Mouse (Mus musculus): ENCODE measurements around the gene Tns1. TPM values are rescaled to one million over a fixed set of nuclear protein-coding genes. Genes with fewer than 3 reads are reported as not detected.

The Tns1 gene
- total RNA-seq, 2 experiments from 2014 or later: 2.9 to 4.9 TPM

DNA sequence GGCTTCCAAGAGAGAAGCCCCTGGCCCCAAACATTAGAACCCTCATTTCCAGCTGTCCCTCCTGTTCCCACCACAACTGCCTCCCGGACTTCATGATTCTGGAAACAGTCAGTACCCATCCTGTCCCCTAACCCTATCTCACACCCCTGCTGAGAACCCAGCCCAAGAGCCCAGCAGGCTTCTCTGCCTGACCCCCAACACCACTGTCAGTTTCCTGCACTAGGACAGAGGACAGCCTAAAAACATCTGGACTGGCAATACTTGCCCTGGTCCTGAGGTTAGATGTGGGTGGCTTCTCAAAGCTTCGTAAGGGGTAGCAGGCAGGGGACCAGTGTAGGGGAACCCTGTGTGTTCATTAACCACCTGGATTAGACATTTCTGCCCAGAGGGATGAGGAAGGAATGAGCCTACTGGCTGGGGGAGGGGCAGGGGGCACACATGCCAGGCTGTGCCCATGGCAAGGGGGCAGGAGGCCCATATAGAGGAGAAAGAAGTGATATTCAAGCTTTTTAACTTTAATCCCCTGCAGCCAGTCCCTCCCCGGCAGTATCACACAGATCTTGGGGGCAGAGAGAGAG is 88.2 kb downstream of the Tns1 start:
- no peak for ATAC-seq (ENCODE audit: poor library complexity, severe bottlenecking)

DNA sequence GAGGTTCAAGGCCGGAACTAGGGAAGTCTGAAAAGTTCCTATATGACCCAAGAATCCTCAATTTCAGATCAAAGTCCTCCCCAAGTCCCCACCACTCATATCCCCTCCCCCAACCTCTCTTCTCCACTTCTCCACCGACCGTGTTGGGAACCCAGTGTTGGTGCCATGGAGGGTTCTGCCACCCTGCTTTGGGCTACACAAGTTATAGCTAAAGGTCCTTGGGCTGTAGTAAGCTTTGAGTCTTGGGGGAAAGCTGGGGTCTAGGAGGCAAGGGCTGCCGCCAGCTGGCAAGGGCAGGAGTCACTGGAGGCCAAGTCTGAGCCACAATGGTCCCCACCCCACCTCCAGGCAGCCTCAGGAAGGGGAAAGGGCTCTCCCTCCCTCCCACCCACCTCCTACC is 88.8 kb downstream of the Tns1 start:
- ATAC-seq (ENCODE audit: poor library complexity, severe bottlenecking): no peak

DNA sequence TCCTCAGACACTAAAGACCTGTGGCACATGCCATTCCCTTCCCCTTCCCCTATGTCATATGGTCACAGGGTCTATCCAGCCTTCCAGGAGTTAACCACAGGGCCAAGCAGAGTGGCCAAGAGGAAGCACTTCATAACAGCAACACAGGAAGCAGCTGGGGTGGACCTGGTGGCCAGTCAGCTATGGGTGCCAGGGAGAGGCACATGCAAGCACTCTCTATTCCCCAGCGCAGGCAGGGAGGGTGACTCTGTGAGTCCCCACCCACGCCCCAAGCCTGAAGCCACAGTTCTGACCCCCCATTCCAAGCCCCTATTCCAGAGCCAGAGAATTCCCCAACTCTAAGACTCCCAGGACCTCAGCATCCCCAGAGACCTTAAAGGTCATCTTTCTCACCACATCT is 89.5 kb downstream of the Tns1 start:
- peak; percentile 66 for ATAC-seq (ENCODE audit: poor library complexity, severe bottlenecking)

DNA sequence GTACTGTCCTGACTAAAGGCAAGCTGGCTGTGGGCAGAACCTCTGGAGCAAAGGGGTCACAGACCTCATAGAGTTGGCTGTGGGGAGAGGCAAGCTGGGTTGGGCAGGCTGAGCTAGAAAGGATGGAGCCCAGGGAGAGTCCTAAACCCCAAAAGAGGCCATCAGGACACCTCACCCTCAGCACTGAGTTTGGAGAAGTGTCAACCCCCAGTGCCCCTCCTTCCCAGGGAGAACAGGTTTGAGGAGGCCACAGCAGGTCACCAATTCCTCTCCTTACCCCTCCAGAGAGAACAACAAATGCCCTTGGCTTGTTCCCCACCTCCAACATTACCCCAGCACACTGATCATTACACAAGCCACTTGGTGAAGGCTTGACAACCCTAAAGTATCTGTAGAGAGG is 90.0 kb downstream of the Tns1 start:
- no peak for ATAC-seq (ENCODE audit: poor library complexity, severe bottlenecking)

DNA sequence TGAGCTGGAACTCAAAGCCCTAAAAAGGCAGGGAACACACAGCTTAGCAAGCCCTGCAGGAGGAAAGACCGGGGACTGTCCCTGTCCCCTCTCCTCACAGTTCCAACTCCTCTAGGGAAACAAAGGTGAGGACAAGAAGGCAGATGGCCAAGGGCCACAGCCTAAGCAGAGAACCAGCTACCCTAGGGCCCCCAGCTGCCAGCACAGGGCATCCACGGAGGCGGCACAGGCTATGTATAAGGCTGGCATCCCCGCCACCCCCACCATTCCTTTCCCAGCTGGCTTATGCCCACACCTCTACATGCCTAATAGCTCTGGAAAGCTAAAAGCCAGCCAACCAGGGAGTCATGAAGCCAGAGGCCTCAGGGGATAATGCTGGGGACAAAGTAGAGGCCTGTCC is 90.8 kb downstream of the Tns1 start:
- no peak for ATAC-seq (ENCODE audit: poor library complexity, severe bottlenecking)

DNA sequence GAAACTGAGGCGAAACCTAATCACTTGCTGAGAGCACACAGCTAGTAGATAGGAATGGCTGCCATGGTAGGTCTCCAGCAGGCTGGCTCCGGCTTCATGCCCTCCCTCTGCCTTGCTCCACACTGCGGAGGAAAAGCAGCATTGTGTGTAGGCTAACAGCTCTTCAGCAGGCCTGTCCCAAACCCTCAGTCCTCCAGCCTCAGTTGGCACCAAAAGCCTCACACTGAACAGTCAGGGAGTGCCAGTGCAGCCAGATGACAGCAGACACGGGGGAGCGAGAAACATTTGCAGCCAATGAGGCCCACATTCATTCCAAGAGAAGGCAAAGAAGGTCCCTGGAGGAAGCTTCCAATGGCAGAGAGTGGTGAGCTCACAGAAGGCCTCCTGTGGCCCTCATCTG is 91.3 kb downstream of the Tns1 start:
- no peak for ATAC-seq (ENCODE audit: poor library complexity, severe bottlenecking)

DNA sequence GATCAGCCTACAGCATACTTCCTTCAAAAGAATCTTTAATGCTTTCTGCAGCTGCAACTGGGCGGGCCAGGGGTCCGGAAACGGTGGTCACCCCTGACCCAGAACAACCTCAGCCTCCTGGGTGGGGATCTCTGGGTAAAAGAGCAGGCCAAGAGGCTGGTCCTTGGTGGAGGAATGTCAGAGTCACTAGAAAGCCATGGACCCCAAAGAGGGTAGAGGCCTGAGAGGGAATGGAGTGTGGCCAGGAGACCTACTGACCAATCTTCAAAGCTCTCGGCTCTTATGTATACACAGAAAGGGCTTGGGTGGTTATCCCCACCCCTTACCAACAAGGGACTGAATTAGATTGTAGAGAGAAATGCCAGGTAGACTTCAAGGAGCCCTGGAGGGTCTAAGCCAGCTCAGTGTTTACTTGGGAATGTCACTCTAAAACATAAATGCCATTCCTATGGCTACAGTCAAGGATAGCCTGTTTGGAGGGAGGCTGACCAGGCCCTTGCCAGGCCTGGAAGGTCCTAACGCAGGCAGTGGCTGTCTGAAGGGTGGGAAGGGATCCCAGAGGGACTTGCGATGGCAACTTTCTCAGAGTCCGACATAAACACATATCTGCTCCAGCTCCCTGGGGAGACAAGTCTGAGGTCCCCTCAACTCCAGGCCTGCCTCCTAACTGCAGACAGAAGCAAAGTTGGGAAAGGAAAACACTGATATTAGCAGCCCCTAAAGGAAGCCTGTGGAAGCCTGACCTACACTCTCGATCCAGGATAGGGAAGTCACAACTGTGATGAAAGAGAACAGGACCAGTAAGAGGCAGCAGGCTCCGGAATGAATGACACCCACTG is 92.3 kb downstream of the Tns1 start:
- ATAC-seq (ENCODE audit: poor library complexity, severe bottlenecking): no peak

DNA sequence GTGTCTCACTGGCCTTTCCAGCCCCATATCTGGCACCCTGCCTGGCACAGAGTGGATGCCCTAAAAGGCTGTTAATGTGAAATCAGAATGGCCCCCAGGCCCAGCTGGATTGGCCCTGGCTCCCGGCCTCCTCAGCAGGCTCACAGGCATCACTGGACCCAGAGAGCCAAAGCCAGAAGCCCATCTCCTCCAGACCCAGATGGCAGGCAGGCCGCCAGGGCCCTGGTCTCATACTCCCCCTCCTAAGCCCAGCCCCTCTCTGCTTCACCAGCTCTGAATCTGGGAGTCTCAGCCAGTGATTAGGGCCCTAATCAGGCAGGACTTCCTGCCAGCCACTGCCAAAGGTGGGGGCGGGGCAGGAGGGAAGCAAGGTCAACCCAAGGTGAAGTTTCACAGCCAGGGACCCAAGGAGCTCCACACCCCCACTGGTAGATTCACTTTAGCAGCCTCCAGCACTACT is 93.3 kb downstream of the Tns1 start:
- ATAC-seq (ENCODE audit: poor library complexity, severe bottlenecking): no peak

DNA sequence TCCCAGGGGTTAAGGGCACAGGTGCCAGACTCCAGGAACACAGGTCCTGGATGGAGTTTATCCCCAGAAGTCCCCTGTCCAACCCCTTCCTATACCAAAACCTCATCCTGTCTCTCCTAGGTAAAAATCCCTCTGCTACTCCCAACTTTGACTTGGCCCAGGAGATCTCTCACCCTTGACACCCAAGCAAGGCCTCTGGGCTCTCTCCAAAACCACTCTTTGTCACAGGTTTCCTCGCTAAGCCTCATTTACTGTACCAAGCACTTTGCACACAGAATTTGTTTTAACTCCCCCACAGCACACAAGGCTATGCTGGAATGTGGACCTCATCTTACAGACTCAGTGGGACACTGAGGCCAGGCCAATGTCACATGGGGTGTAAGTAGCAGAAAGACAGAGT is 94.0 kb downstream of the Tns1 start:
- no peak for ATAC-seq (ENCODE audit: poor library complexity, severe bottlenecking)

DNA sequence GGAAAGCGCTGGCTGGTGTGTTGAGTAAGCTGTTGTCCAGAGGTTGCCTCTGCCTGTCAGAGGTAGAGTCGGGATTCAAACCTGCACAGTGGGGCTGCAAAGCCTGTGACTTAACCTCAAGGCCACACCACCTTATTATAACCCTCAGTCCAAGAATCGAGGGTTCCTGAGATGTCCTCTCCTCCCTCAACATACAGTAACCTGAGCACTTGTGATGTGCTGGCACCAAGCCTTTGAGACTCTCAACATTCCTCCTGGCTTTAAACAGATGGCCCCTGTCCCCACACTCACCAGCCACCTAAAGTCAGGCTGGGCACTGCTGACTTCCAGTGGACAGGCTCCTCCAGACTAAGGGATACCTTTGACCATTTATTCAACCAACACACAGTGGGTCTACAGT is 94.6 kb downstream of the Tns1 start:
- no peak for ATAC-seq (ENCODE audit: poor library complexity, severe bottlenecking)

DNA sequence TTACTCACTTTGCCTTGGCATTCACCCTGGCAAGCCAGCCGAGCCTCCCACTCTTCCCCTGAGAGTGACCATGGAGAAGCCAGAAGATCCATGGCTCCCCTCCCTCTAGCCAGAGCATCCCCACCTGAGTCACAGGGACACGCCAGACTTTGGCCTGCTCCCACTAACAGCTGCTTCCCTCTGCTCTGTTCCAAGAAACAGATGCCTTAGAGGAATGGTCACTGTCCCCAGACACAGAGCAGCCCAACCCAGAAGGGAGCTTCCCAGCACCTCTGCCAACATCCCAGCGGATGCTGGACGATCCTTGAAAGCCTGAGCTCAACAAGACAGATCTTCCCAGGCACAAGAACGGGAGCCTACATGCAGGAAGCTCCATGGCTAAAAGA is 95.4 kb downstream of the Tns1 start:
- no peak for ATAC-seq (ENCODE audit: poor library complexity, severe bottlenecking)

DNA sequence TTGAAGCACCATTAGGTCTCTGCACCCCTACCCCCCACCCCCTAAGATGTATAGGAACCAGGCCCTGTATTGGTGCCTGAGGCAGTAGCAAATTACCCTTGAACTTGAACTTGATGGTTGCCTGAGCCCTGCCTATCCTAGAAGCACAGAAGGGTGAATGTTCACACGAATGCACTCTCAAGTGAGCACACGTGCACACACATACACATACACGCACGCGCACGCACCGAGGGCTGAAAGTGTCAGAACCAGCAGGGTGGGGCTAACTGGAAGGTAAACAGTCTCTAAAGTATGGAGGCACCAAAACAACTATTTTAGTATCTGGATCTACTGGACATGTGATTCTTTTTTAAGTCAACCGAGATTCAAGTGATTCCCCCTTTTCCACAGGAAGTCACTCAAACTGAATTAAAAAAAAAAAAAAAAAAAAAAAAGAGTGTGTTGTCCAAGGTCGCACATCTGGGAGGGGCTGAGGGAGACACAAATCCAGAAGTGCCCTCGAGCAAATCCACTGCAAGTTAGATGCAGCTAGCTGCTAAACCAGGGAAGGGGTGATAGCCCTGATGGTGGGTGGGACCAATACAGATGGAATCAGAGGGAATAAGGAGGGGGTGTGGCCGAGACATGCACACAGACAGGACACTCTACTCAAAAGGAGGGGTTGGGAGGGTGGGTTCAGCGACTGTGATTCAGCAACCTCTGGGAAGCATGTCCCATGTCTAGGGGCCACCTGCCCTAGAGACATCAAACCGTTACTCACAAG is 96.0 kb downstream of the Tns1 start:
- no peak for ATAC-seq (ENCODE audit: poor library complexity, severe bottlenecking)

DNA sequence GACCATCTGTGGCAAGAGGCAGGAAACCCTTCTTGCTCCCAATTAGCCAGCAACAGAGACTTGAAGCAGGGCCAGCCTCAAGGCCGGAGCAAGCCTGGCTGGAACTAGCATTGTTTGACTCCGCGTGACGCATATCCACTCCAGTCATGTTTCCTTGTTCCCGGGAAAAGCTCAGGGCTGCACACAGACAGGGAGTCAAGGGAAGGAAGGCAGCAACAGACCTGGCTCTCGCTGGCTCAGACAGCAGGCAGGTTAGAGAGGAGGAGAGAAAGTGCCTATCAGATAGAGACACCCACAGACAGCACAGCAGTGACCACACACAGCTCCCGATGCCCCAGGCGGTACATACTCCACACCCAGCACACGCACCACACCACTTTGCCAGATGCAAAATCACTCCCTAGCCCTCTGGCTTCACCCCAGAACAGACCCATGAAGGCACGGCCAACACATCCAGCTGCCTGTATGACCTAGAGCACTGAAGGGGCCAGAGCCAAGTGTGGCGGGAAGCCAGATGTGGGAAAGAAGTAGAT is 96.6 kb downstream of the Tns1 start:
- no peak for ATAC-seq (ENCODE audit: poor library complexity, severe bottlenecking)

DNA sequence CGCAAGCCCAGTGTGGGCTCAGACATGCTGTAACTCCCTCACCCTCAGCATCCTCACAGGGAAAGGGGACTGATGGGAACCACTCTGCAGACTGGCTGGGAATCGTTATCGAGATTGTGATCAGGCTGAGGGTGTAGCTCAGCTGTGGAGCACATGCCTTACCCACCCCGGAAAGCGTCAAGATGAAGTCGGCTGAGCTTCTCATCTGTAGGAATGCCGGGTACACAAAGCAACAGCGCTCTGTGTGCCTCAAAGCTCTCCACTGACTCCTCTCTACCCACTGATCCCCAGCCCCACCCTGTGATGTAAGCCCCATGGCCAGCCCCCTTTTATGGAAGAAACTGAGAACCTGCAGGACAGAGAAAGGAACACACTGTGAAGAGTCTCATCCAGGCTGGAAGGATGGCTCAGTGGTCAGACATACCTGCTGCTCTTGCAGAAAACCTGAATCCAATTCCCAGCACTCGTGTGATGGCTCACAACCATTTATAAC is 97.5 kb downstream of the Tns1 start:
- no peak for ATAC-seq (ENCODE audit: poor library complexity, severe bottlenecking)

DNA sequence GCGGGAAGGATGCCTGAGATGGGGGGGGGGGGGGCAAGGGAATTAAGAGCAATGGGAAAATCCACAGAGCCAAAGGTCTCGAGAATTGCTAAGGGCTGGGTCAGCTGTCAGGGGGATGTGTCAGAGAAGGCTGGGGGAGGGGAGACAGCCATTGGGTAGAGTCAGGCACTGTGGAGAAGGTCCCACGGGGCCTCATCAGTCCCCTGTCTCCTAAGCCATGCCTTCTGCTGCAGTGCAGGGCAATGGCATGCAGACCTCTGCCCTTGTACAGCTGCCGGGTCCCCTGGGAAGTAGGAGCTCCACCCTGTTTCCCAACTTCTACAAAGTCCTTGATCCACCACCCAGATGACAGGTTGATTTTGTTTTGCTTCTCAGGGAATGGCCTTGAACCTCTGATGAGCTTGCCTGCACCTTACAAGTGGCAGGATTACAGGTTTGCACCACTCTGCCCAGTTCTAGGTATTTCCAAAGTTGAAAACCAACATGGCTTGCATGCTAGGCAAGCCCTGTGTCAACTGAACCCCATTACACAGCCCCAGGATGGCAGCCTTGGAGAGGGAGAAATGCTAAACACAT is 98.5 kb downstream of the Tns1 start:
- ATAC-seq (ENCODE audit: poor library complexity, severe bottlenecking): no peak

DNA sequence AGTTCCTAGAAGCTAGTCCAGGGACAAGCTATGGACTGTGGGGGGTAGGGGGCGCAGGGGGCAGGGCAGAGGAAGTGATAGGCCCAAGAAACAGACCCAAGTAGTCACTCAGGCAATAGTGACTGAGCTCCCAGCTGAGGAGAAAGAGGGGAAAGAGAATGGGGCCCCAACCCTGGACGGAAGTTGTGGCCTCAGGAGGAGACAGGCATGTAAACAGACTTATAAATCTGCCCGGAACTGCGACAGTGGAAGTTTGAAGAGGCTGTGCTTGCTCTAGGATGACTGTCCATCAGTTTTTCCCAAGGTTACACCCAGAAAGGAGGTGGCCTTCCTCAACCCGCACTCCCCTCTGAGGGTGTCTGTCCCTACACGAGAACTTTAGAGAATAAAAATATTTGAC is 99.0 kb downstream of the Tns1 start:
- no peak for ATAC-seq (ENCODE audit: poor library complexity, severe bottlenecking)

DNA sequence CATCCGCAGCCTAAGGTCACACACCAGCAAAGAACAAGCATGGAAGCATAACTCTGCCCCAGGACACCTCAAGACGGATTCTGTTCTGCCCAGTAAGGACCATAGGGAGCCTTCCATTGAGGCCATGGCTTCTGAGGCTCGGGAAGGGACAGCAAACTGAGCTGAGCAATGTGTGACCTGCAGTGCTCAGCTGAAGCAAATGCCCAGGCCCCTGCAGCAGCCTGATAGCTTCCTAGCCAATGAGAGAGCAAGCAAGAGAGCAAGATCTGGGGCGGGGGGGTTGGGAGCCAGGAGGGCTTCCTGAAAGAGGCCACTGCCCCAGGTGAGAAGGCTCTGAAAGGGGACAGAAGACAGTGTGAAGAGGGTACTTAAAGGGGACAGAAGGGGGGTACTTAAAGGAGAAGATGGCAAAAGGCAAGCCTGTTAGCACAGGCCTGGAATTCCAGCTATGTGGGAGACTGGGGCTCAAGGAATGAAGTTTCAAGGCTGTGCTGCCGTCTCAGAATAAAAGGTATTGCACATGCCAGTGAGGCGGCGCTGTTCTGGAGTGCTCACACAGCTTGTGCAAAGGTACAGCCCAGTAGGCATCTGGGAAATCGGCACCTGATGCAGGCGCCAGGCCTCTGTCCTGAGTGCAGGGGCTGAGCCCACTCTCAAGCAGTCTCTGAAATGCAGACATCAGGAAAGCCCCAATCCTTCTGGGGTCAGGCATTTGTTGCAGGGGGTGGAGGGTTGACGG is 99.6 kb downstream of the Tns1 start:
- no peak for ATAC-seq (ENCODE audit: poor library complexity, severe bottlenecking)

DNA sequence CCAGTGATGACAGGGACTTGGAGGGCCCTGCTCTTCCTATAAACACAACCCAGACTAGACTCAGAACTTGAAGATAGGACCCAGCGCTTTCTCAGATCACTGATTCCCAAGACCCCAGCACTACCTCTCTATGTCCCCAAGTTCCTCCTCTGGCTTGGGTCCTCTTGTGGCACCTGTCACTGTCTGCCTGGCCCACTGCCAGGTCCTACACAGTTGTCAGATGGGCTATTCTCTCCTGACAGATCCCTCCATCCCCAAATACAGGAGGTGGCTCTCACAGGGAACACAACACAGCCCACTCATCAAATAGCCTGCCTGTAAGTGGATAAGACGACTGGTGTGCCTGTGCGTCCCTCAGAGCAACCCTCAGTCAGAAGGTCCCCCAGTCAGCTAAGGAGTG is 101.3 kb downstream of the Tns1 start:
- ATAC-seq (ENCODE audit: poor library complexity, severe bottlenecking): no peak

DNA sequence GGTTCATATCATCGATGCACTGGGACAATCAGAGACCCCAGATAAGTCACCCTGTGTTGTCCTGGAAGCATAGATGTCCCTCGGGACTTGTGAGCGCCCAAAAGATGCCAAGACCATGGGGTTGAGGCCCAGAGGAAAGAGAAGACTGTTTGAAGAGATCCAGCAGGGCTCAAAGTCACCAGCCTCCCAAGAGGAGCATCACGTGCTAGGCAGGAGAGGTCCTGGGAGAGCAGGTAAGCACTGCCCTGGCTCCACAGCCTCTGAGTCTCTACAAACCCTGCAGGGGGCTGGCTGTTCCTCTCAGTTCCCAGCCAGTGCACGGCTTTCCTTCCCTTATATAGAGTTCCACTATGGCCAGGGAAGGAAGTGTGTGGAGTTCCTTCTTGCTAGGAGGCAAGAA is 101.7 kb downstream of the Tns1 start:
- ATAC-seq (ENCODE audit: poor library complexity, severe bottlenecking): no peak

DNA sequence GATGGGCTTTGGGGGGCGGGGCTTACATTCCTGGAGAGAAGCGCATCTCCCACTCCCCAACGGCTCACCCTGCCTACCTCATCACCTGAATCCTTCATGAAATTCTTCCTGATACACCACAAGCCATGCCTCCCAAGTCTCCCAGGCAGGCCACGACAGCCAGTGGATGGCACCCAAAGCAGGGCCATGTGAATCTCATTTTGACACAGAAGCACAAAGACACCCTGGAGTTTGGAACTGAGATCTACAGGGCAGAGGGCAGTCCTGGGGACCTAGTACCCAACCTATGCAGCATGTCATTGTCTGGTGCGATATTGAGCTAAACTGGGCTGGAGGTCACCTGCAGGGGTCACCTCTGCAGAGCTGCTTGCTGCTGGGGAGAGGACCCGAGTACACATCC is 104.0 kb downstream of the Tns1 start:
- no peak for ATAC-seq (ENCODE audit: poor library complexity, severe bottlenecking)

Measured in megakaryocyte, adult 5-6 weeks (primary cell).